Mouse (Mus musculus) cerebellum, adult 2 months (tissue): Measurements from ENCODE around the gene Nom1. TPM values are rescaled to one million over a fixed set of nuclear protein-coding genes. Genes with fewer than 3 reads are reported as not detected.
"Not testable (repeated sequence)": the region's sequence is repeated elsewhere in the genome, so short reads cannot be mapped to it uniquely, and the experiment has no call there.

Source experiments
- DNase-seq, 2 experiments: peaks; one replicate each; pipeline ENCODE4 v3.0.0; 2021
- H3K27ac ChIP-seq: fragments of 200-500 bp; 2 replicates; pipeline ENCODE4 v1.5.1; 2012; ENCODE audit warnings: low read length, control low read depth, inconsistent platforms; ENCODE audit not compliant: insufficient read depth
- H3K27me3 ChIP-seq: fragments of 200-500 bp; 2 replicates; pipeline ENCODE4 v1.6.1; 2012; ENCODE audit warnings: inconsistent platforms, mild to moderate bottlenecking, low read length, moderate library complexity; ENCODE audit not compliant: control insufficient read depth, insufficient read depth
- H3K4me1 ChIP-seq: fragments of 200-500 bp; 2 replicates; pipeline ENCODE4 v1.6.1; 2011; ENCODE audit warnings: low read length; ENCODE audit not compliant: control insufficient read depth, insufficient read depth
- H3K4me3 ChIP-seq: fragments of 200-500 bp; replicated peaks from 2 replicates; pipeline ENCODE3; 2011; ENCODE audit warnings: mild to moderate bottlenecking, low read depth, low read length, control low read depth; ENCODE audit not compliant: insufficient read depth
- CTCF ChIP-seq: fragments of 200-500 bp; IDR thresholded peaks from 2 replicates; pipeline ENCODE4 v1.5.1; 2011; ENCODE audit warnings: low read depth, mild to moderate bottlenecking, control low read depth, low read length, moderate library complexity, borderline replicate concordance; ENCODE audit not compliant: insufficient read depth
- POLR2A ChIP-seq: fragments of 200-500 bp; IDR thresholded peaks from 2 replicates; pipeline ENCODE4 v1.6.1; 2011; ENCODE audit warnings: low read length, control low read depth, borderline replicate concordance; ENCODE audit not compliant: insufficient read depth
- WGBS: fragments of 180-500 bp; shearing (Covaris S2); methylation state at CpG from one replicate; pipeline ENCODE4 v1.1.7; 2018; 5-methylcytosine and 5-hydroxymethylcytosine counted together
- polyA plus RNA-seq: library from polyadenylated mRNA; depleted of rRNA; stranded (reverse); fragments of >200 nt; gene quantifications from 2 replicates; pipeline ENCODE4 v1.2.3, GENCODE M21; 2012

Nom1 gene
- polyA plus RNA-seq, 1 experiment = 20.2 TPM

DNA sequence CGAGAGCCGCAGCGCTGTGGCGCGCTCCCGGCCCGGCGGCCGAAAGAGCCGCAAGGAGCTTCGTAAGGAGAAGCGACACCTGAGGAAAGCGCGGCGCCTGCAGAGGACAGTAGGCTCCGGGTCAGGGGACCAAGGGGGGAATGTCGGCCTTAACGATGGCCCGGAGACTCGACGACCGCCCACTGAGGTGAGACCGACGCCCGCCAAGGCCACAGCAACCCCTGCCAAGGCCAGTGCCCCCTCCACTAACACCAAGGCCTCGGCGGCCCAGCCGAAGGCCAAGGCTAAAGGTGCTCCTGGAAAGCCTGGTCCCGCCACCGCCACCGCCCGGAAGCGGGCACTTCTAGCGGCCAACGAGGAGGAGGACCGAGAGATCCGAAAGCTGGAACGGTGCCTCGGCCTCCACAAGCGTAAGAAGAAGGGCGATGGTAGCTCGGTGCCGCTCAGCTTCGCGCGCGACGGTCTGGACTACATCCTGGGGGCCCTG, 451 bp downstream of the Nom1 start:
- Histone ChIP-seq H3K4me1 (peaks cover 12% of the 10 kb centered on the region), H3K27ac (no peak overlapping the region), H3K27me3 (no peaks in the 10 kb centered on the region), H3K4me3 (peak overlapping the region; percentile 88)
- under 1% methylated on average over 48 of the region's 48 CpGs for WGBS
- TF ChIP-seq CTCF (no peak), POLR2A (no peak)
- DNase-seq = peak in 1 of 2 experiments; percentile 37

DNA sequence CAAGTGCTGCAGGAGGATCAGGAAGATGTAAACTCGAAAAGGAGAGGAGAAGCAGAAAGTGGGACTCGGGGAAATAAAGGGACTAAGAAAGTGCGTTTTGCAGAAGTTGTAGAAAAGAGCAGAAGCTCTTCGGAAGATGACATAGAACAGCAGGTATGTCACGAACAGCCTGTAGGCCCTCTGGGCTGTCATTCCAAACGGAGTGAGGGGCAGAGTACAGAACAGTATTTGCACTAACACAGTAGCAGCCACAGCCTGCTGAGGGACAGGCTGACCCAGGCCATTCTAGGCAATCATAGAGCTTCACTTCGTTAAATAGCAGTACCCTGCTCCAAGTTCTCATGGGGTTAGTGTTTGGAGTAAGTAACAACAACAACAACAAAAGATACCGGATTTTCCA, 1.0 kb downstream of the Nom1 start:
- Histone ChIP-seq H3K4me1 (peaks cover 12% of the 10 kb centered on the region), H3K27ac (no peak overlapping the region), H3K27me3 (no peaks in the 10 kb centered on the region), H3K4me3 (peak overlapping the region; percentile 88)
- no peak for DNase-seq
- no peak for TF ChIP-seq POLR2A
- WGBS = 53% methylated on average over 8 of the region's 8 CpGs

DNA sequence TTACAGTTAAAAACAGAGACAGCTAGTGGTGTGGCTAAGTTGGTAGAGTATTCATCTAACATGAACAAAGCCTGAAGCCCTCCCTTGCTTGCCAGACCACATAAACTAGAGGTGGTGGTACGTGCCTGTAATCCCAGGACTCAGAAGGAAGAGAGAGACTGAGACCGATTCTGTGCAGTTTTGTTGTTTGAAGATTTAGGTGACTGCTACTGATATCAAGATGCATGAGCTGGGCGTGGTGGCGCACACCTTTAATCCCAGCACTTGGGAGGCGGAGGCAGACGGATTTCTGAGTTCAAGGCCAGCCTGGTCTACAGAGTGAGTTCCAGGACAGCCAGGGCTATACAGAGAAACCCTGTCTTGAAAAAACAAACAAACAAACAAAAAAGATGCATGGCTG, 2.3 kb downstream of the Nom1 start:
- WGBS = 97% methylated on average over 6 of the region's 6 CpGs
- not testable (repeated sequence) for H3K27ac ChIP-seq, H3K27me3 ChIP-seq, DNase-seq, H3K4me3 ChIP-seq
- peaks cover 12% of the 10 kb centered on the region for H3K4me1 ChIP-seq

- no peak for TF ChIP-seq CTCF
- no peak for TF ChIP-seq POLR2A
- WGBS = 96% methylated on average over 2 of the region's 2 CpGs
- H3K4me1 ChIP-seq = no peaks in the 10 kb centered on the region
- DNase-seq = no peak
- H3K27ac ChIP-seq = no peak overlapping the region
- no peaks in the 10 kb centered on the region for H3K27me3 ChIP-seq
- no peak overlapping the region for H3K4me3 ChIP-seq
Observed at GRCm38 (mm10) chr5:29445275-29445674, 10.8 kb downstream of the Nom1 start.

GRCm38 (mm10) chr5:29452352-29452751, 17.9 kb downstream of the Nom1 start:
- Histone ChIP-seq H3K4me3 (no peak overlapping the region), H3K27me3 (no peaks in the 10 kb centered on the region), H3K4me1 (no peaks in the 10 kb centered on the region), H3K27ac (no peak overlapping the region)
- DNase-seq = no peak
- TF ChIP-seq POLR2A (no peak), CTCF (no peak)
- WGBS = 30% methylated on average over 4 of the region's 4 CpGs

- no peak for DNase-seq
Observed at GRCm38 (mm10) chr5:29456895-29457656, 22.6 kb downstream of the Nom1 start.

DNA sequence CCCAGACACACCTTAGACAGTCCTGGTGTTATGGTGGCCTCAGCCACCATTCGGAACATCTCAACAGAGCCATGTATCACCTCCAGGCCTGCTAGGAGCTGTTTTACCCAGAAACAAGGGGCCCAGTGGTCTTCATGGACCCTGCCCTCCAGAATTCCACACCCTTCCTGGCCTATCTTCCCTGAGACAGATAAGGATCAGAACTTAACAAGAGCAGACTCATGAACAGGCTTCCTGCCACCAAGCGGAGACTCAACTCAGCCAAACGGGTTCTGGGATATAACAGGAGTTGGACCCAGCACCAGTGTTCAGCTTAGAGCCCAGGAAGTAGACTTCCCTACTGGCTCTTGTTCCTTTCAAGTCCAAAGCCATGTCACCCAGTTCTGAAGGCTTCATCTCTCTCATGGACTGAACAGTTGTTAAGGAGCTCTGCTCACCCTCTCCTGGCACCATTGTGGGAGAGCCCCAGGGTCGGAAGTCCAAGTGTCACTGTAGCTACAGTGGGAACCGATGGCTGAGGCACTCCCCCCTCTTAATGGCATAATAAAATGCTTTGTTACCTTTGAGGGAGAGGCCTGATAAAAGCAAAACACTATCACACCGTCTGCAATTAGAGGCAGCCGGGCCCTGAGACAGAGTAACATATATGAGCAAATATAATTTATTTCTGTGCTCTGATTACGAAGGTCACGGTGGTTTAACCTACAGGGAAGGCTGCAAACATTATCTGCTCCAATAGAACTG, 28.7 kb downstream of the Nom1 start:
- TF ChIP-seq POLR2A (no peak), CTCF (no peak)
- H3K4me3 ChIP-seq = no peak overlapping the region
- WGBS = 77% methylated on average over 9 of the region's 9 CpGs
- no peak overlapping the region for H3K27ac ChIP-seq
- peaks cover 1% of the 10 kb centered on the region; the same call in 1 of the 2 replicates for H3K27me3 ChIP-seq
- no peak for DNase-seq
- no peaks in the 10 kb centered on the region for H3K4me1 ChIP-seq

More at GRCm38 (mm10) chr5:29456895-29457656, 22.6 kb downstream of the Nom1 start:
- TF ChIP-seq POLR2A = no peak
- no peak for TF ChIP-seq CTCF
- no peak overlapping the region for H3K27ac ChIP-seq
- no peaks in the 10 kb centered on the region for H3K27me3 ChIP-seq
- no peaks in the 10 kb centered on the region for H3K4me1 ChIP-seq
- H3K4me3 ChIP-seq = no peak overlapping the region
- 82% methylated on average over 5 of the region's 5 CpGs for WGBS

DNA sequence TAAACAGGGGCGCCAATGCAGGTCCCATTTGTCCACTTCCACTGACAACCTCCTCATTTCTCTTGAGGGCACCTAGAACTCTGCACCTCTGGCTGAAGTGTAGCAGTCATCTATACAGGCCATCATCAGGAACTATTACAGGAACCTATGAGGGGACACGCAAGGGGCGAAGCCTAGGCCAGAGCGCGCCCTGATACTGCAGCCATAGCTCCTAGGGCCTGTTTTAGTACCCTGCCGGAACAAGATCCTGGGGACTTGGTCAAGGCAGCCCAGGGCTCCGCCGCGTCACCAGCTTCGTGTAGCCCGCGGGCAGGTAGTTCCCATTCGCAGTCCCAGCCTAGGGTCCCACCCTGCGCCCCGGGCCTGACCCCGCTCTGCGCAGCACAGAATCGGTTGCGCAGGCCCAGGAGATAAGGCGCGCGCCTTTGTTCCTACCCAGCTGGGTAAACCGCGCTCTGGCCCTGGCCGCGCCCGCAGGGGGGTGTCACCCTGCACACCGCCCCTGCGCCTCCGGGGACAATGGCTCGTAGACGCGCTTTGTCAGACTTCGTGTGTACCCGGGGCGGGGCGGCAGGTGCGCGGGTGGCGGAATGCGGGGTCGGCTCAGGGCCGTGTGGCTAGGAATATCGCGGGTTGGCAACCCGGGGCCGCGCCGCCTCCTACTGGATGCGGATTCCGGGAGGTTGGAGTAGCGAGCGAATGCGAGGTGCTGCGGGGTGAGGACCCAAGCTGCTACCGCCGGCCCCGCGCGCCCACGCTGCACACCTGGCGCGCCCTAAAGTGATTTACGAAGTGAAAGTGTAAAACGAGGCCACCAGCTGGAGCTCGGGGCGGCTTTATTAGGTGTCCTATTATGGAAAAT, 33.3 kb downstream of the Nom1 start:
- no peak overlapping the region for H3K27ac ChIP-seq
- WGBS = 3% methylated on average over 67 of the region's 67 CpGs
- TF ChIP-seq CTCF (no peak), POLR2A (no peak)
- no peak overlapping the region for H3K4me3 ChIP-seq
- H3K4me1 ChIP-seq = no peaks in the 10 kb centered on the region
- no peak for DNase-seq
- H3K27me3 ChIP-seq = peaks cover 5% of the 10 kb centered on the region; the same call in 1 of the 2 replicates
